ENCODE assay signal across 8 mouse cellular contexts in the genomic region with DNA sequence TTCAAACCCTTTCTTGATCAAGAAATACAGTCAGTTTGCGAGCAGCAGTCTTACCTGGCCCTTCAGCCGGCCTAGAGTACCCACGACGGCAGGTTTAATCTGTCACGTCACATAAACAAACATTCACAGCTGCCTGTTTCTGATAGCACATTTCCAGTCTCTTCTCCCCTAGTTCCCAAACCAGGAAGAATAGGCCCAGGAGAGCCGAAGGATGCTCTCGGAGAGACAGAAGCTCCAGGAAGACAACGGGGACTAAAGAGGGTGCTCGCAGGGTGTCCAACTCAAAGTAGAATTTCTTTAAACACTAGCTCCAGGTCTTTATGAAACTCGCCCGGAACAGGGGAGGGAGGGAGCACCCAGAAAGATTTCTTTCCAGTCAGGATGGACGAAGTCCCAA. TPM values are rescaled to one million over a fixed set of nuclear protein-coding genes. Genes with fewer than 3 reads are reported as not detected.
DNase-seq lines count a peak whose midpoint lies in the region; ATAC-seq and TF ChIP-seq lines count a peak whose summit lies in the region.

No protein-coding gene starts in this region.

- no peaks in the 10 kb centered on the region for H3K9me3 ChIP-seq in heart, postnatal 0 days (replicated peaks; ENCODE audit: control insufficient read depth, low read length)
- H3K9me3 ChIP-seq in hindbrain, embryonic 16.5 days (ENCODE audit: control insufficient read depth, low read length), result no peaks in the 10 kb centered on the region
- H3K9me3 ChIP-seq in midbrain, embryonic 15.5 days, result no peaks in the 10 kb centered on the region

- peak overlapping the region; percentile 65 for H3K4me3 ChIP-seq in heart, postnatal 0 days (ENCODE audit: low read depth, low read length)
- H3K4me3 ChIP-seq in hindbrain, embryonic 16.5 days (ENCODE audit: low read length), result peak overlapping the region; percentile 70
- H3K4me3 ChIP-seq in midbrain, embryonic 15.5 days, result peak overlapping the region; percentile 77

- no peak for TF ChIP-seq CTCF in heart, postnatal 0 days (IDR thresholded peaks at IDR 0.05; ENCODE audit: low read depth)

- no peak overlapping the region for H3K27ac ChIP-seq in heart, postnatal 0 days (ENCODE audit: low read depth)
- no peak overlapping the region for H3K27ac ChIP-seq in hindbrain, embryonic 16.5 days (ENCODE audit: low read depth, low read length)
- no peak overlapping the region for H3K27ac ChIP-seq in midbrain, embryonic 15.5 days

- WGBS in heart, postnatal 0 days, result 19% methylated on average over 11 of the region's 12 CpGs
- WGBS in hindbrain, embryonic 16.5 days, result 9% methylated on average over 12 of the region's 12 CpGs
- 4% methylated on average over 12 of the region's 12 CpGs for WGBS in midbrain, embryonic 15.5 days

- H3K4me1 ChIP-seq in heart, postnatal 0 days (ENCODE audit: control insufficient read depth, insufficient read depth), result no peaks in the 10 kb centered on the region
- H3K4me1 ChIP-seq in hindbrain, embryonic 16.5 days (ENCODE audit: control insufficient read depth, insufficient read depth, low read depth, low read length), result peaks cover 13% of the 10 kb centered on the region
- H3K4me1 ChIP-seq in midbrain, embryonic 15.5 days, result peaks cover 28% of the 10 kb centered on the region

- H3K27me3 ChIP-seq in heart, postnatal 0 days (ENCODE audit: control insufficient read depth, insufficient read depth, low read length), result peaks cover 35% of the 10 kb centered on the region
- no peaks in the 10 kb centered on the region for H3K27me3 ChIP-seq in hindbrain, embryonic 16.5 days (replicated peaks; ENCODE audit: control insufficient read depth, insufficient read depth, low read length)
- peaks cover 35% of the 10 kb centered on the region for H3K27me3 ChIP-seq in midbrain, embryonic 15.5 days (replicated peaks)

- intact Hi-C loops in heart, postnatal 25 days (cut with DNase I), result no loop called here

- TF ChIP-seq EP300 in heart, postnatal 0 days (IDR thresholded peaks at IDR 0.05; ENCODE audit: low read depth), result no peak

- H3K36me3 ChIP-seq in heart, postnatal 0 days (replicated peaks; ENCODE audit: control insufficient read depth, insufficient read depth, low read length), result no peaks in the 10 kb centered on the region
- H3K36me3 ChIP-seq in hindbrain, embryonic 16.5 days (ENCODE audit: control insufficient read depth, insufficient read depth, low read length), result no peaks in the 10 kb centered on the region
- no peaks in the 10 kb centered on the region for H3K36me3 ChIP-seq in midbrain, embryonic 15.5 days (replicated peaks)

- H3K9ac ChIP-seq in heart, postnatal 0 days (replicated peaks; ENCODE audit: low read depth, low read length), result no peak overlapping the region
- peak overlapping the region; percentile 84 for H3K9ac ChIP-seq in hindbrain, embryonic 16.5 days (ENCODE audit: low read depth, low read length)
- H3K9ac ChIP-seq in midbrain, embryonic 15.5 days, result no peak overlapping the region; the same call in 1 of the 2 replicates

- no peak for DNase-seq in heart, postnatal 0 days (ENCODE audit: low spot score)
- no peak for DNase-seq in heart, postnatal 25 days (ENCODE audit: low spot score)
- peak; percentile 76 for DNase-seq in c-Kit-positive CD71-positive TER-119-positive erythroid progenitor cells, embryonic 14.5 days (ENCODE audit: low spot score)
- no peak for DNase-seq in adrenal gland, postnatal 10 days

- ATAC-seq in heart, postnatal 0 days (ENCODE audit: insufficient read depth, low read depth), result no peak
- ATAC-seq in hindbrain, embryonic 16.5 days, result no peak
- no peak for ATAC-seq in midbrain, embryonic 15.5 days (replicated peaks)
- ATAC-seq in cerebellum, adult (ENCODE audit: insufficient number of reproducible peaks, low FRiP score, low TSS enrichment), result no peak
- ATAC-seq in monocyte, adult 5-6 weeks (replicated peaks; ENCODE audit: insufficient number of reproducible peaks, low FRiP score, low TSS enrichment, poor library complexity, severe bottlenecking), result no peak

- peak overlapping the region; percentile 98 for H3K4me2 ChIP-seq in heart, postnatal 0 days (ENCODE audit: low read depth, low read length)
- peak overlapping the region; percentile 94 for H3K4me2 ChIP-seq in hindbrain, embryonic 16.5 days (ENCODE audit: low read length)
- peak overlapping the region; percentile 85 for H3K4me2 ChIP-seq in midbrain, embryonic 15.5 days

RNA-seq across cellular contexts. Expression of a gene that starts 1.3 kb away (rescaled TPM):
- total RNA-seq in heart, postnatal 0 days (2014; rRNA removed; ENCODE audit: low replicate concordance), result 1.2 and 1.5 TPM in 2 replicates
- 0.48 and 0.71 TPM in 2 replicates for polyA plus RNA-seq in heart, postnatal 0 days (2015; fragmentation: Nextera tagmentation; extraction: Ambion mirVana)
- total RNA-seq in heart, postnatal 25 days (2021), result under 1 TPM; 0.59 to 0.62 TPM
- polyA plus RNA-seq in hindbrain, embryonic 16.5 days (2015; fragmentation: Nextera tagmentation; extraction: Ambion mirVana), result 5.7 and 7.7 TPM in 2 replicates
- 5.0 and 5.5 TPM in 2 replicates for polyA plus RNA-seq in midbrain, embryonic 15.5 days (2015; fragmentation: Nextera tagmentation; extraction: Ambion mirVana)
- total RNA-seq in monocyte, adult 5-6 weeks (2017), result 0.38 to 7.3 TPM (median 0.53 TPM) in 3 replicates
- 10 to 100 TPM; 10.8 to 24.9 TPM for total RNA-seq in adrenal gland, postnatal 10 days (2021)
